Mouse (Mus musculus) testis, adult 2 months (tissue): ENCODE measurements around the gene Map3k11.

ENCODE experiments used
- CTCF ChIP-seq: fragments of 200-500 bp; IDR thresholded peaks from 2 replicates; pipeline ENCODE4 v1.5.1; 2012; ENCODE audit warnings: low read depth, mild to moderate bottlenecking, inconsistent platforms, low read length, moderate library complexity; ENCODE audit not compliant: control insufficient read depth, insufficient read depth, insufficient replicate concordance
- POLR2A ChIP-seq: fragments of 200-500 bp; IDR thresholded peaks from 2 replicates; pipeline ENCODE4 v1.6.1; 2012; ENCODE audit warnings: low read depth, mild to moderate bottlenecking, inconsistent platforms, low read length, moderate library complexity; ENCODE audit not compliant: control insufficient read depth

GRCm38 (mm10) chr19:5646731-5647330 lies 41.7 kb upstream of the Map3k11 start:
- no peak for TF ChIP-seq CTCF
- TF ChIP-seq POLR2A, result no peak
